Mouse (Mus musculus) CH12.LX (cell line): Measurements from ENCODE around the gene Lrrc39. TPM values are rescaled to one million over a fixed set of nuclear protein-coding genes. Genes with fewer than 3 reads are reported as not detected.

ENCODE experiments used
- DNase-seq: peaks from one replicate; pipeline ENCODE4 v3.0.0-alpha.2; 2013; ENCODE audit errors: extremely low read depth
- H3K27ac ChIP-seq: 2 replicates; pipeline ENCODE4 v1.5.1; 2012; ENCODE audit warnings: low read depth, mild to moderate bottlenecking, control low read depth, moderate library complexity; ENCODE audit not compliant: insufficient read depth
- H3K27me3 ChIP-seq: replicated peaks from 2 replicates; pipeline ENCODE3; 2012; ENCODE audit warnings: inconsistent platforms
- H3K36me3 ChIP-seq, 2 experiments: replicated peaks in 1 of 2; 2 replicates each; pipeline versions ENCODE3 to v1.6.1; 2012; ENCODE audit warnings: inconsistent platforms in 1 of 2, low read length in 1 of 2, mild to moderate bottlenecking in 1 of 2, mixed read lengths in 1 of 2, moderate library complexity in 1 of 2; ENCODE audit not compliant: control insufficient read depth in 1 of 2, insufficient read depth in 1 of 2
- H3K4me1 ChIP-seq, 2 experiments: 2 replicates each; pipeline ENCODE4 v1.6.1; 2012; ENCODE audit warnings: inconsistent platforms in 1 of 2, moderate library complexity in 1 of 2; ENCODE audit not compliant: insufficient read depth in 2 of 2, control insufficient read depth in 1 of 2
- H3K4me2 ChIP-seq: 2 replicates; pipeline ENCODE4 v1.6.1; 2012; ENCODE audit warnings: low read depth, mild to moderate bottlenecking, control low read depth; ENCODE audit not compliant: poor library complexity, insufficient read depth, severe bottlenecking
- H3K4me3 ChIP-seq, 3 experiments: fragments of 150-350 bp in 1 of 3; sonication (generic) in 1 of 3; replicated peaks in 1 of 3; 2 replicates each; pipeline versions ENCODE3 to v1.5.1; 2011 to 2012; ENCODE audit warnings: low read depth in 2 of 3, low read length in 2 of 3, mild to moderate bottlenecking in 2 of 3, moderate library complexity in 2 of 3, control low read depth in 1 of 3, improper control_type of control experiment in 1 of 3, inconsistent platforms in 1 of 3, mixed read lengths in 1 of 3; ENCODE audit not compliant: poor library complexity in 1 of 3
- H3K79me2 ChIP-seq: replicated peaks from 2 replicates; pipeline ENCODE4 v1.6.1; 2012; ENCODE audit warnings: mild to moderate bottlenecking, moderate library complexity; ENCODE audit not compliant: control insufficient read depth, poor library complexity, insufficient read depth, severe bottlenecking; ENCODE audit errors: extremely low read depth
- H3K9ac ChIP-seq: 2 replicates; pipeline ENCODE4 v1.6.1; 2012; ENCODE audit warnings: low read depth, mild to moderate bottlenecking, control low read depth, moderate library complexity; ENCODE audit not compliant: insufficient read depth
- H3K9me3 ChIP-seq: replicated peaks from 2 replicates; pipeline ENCODE3; 2012; ENCODE audit warnings: low read length, inconsistent platforms, mixed read lengths
- CHD1 ChIP-seq: IDR thresholded peaks from 2 replicates; pipeline ENCODE4 v1.6.1; 2012; ENCODE audit warnings: low read depth, low read length, improper control_type of control experiment, inconsistent platforms
- CHD2 ChIP-seq: IDR thresholded peaks from 2 replicates; pipeline ENCODE4 v1.6.1; 2011; ENCODE audit warnings: low read length, improper control_type of control experiment
- CTCF ChIP-seq, 2 experiments: IDR thresholded peaks in 1 of 2; conservative IDR thresholded peaks in 1 of 2; 2 replicates each; pipeline ENCODE4 v1.5.1; 2011 to 2012; ENCODE audit warnings: low read depth in 2 of 2, low read length in 2 of 2, improper control_type of control experiment in 1 of 2, inconsistent platforms in 1 of 2, mild to moderate bottlenecking in 1 of 2, moderate library complexity in 1 of 2
- E2F4 ChIP-seq: IDR thresholded peaks from 2 replicates; pipeline ENCODE4 v1.6.1; 2011; ENCODE audit warnings: low read depth, low read length, improper control_type of control experiment; ENCODE audit not compliant: insufficient replicate concordance
- EP300 ChIP-seq: IDR thresholded peaks from 2 replicates; pipeline ENCODE4 v1.6.1; 2011; ENCODE audit warnings: low read length, improper control_type of control experiment
- ETS1 ChIP-seq: conservative IDR thresholded peaks from 2 replicates; pipeline ENCODE4 v1.6.1; 2012; ENCODE audit warnings: low read depth, mild to moderate bottlenecking, inconsistent platforms, low read length, improper control_type of control experiment, moderate library complexity
- IRF4 ChIP-seq: IDR thresholded peaks from 2 replicates; pipeline ENCODE4 v1.6.1; 2014; ENCODE audit warnings: low read depth, mild to moderate bottlenecking, inconsistent platforms, low read length, improper control_type of control experiment
- KAT2A ChIP-seq: IDR thresholded peaks from 2 replicates; pipeline ENCODE4 v1.6.1; 2012; ENCODE audit warnings: low read length, improper control_type of control experiment, inconsistent platforms; ENCODE audit not compliant: insufficient replicate concordance
- MAZ ChIP-seq: IDR thresholded peaks from 2 replicates; pipeline ENCODE4 v1.6.1; 2012; ENCODE audit warnings: low read depth, mild to moderate bottlenecking, inconsistent platforms, low read length, improper control_type of control experiment, moderate library complexity
- MEF2A ChIP-seq: IDR thresholded peaks from 2 replicates; pipeline ENCODE4 v1.6.1; 2014; ENCODE audit warnings: low read depth, mild to moderate bottlenecking, inconsistent platforms, low read length, improper control_type of control experiment, borderline replicate concordance
- MXI1 ChIP-seq: IDR thresholded peaks from 2 replicates; pipeline ENCODE4 v1.6.1; 2011; ENCODE audit warnings: mild to moderate bottlenecking, low read depth, low read length, improper control_type of control experiment
- NRF1 ChIP-seq: IDR thresholded peaks from 2 replicates; pipeline ENCODE4 v1.6.1; 2014; ENCODE audit warnings: low read depth, mild to moderate bottlenecking, inconsistent platforms, low read length, improper control_type of control experiment, moderate library complexity
- POLR2A ChIP-seq: IDR thresholded peaks from 2 replicates; pipeline ENCODE4 v1.6.1; 2011; ENCODE audit warnings: low read depth, mild to moderate bottlenecking, improper control_type of control experiment, low read length
- TCF12 ChIP-seq: IDR thresholded peaks from 2 replicates; pipeline ENCODE4 v1.6.1; 2014; ENCODE audit warnings: low read depth, mild to moderate bottlenecking, inconsistent platforms, low read length, improper control_type of control experiment
- USF1 ChIP-seq: IDR thresholded peaks from 2 replicates; pipeline ENCODE4 v1.6.1; 2014; ENCODE audit warnings: low read depth, mild to moderate bottlenecking, inconsistent platforms, low read length, improper control_type of control experiment
- USF2 ChIP-seq: conservative IDR thresholded peaks from 2 replicates; pipeline ENCODE4 v1.6.1; 2011; ENCODE audit warnings: low read depth, low read length, improper control_type of control experiment
- ZC3H11A ChIP-seq: IDR thresholded peaks from 2 replicates; pipeline ENCODE4 v1.6.1; 2012; ENCODE audit warnings: low read depth, mild to moderate bottlenecking, inconsistent platforms, low read length, improper control_type of control experiment
- ZMIZ1 ChIP-seq: IDR thresholded peaks from 2 replicates; pipeline ENCODE4 v1.6.1; 2012; ENCODE audit warnings: low read depth, mild to moderate bottlenecking, inconsistent platforms, low read length, improper control_type of control experiment
- dilution Hi-C: fragments of 300-500 bp; cut with MboI; formaldehyde crosslinking; loops from 2 replicates; pipeline ENCODE4 v1.14.3; 2020; ENCODE audit warnings: low sequenced_read_pairs; ENCODE audit not compliant: extremely low pct_unique_long_range_greater_than_20kb, extremely low pct_ligation_motif_present
- in situ Hi-C: fragments of 300-500 bp; cut with MboI; formaldehyde crosslinking; loops from 3 replicates; pipeline ENCODE4 v1.14.3; 2019; ENCODE audit warnings: low sequenced_read_pairs, low pct_ligation_motif_present, low pct_unique_long_range_greater_than_20kb, mixed read lengths
- polyA plus RNA-seq: library from polyadenylated mRNA; unstranded; fragments of >175 nt; gene quantifications from 2 replicates; pipeline ENCODE4 v1.2.1, GENCODE M21; 2012; ENCODE audit warnings: low read depth; ENCODE audit not compliant: insufficient read length
- total RNA-seq, 2 experiments: library from RNA; depleted of rRNA; stranded (reverse); fragments of 300-350 nt in 1 of 2; fragments of >200 nt in 1 of 2; gene quantifications; 2 replicates each; pipeline ENCODE4 v1.2.3; 2012 to 2014

Gene Lrrc39
- total and polyA plus RNA-seq, 3 experiments = 0.42 to 0.69 TPM; not detected in 1

DNA sequence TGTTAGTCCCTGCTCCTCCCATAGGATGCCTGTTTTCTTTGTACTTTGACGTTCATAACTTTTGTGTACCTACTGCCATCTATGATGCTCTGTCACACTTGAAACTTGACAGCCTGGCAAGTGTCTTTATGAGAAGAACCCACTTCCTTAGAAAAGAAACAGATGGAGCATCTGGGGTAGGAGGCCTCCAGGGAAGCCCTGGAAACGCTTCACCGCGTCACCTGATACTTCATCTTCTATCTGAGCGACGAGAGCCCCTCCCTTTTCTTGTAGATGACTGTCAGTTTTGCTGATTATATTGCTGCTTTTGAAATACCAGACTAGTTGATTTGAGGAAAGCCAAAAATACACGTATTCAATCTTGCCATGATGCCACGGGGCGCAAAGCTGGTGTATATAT, 41.8 kb downstream of the Lrrc39 start:
- in situ Hi-C loops (no loop called here), dilution Hi-C loops (no loop called here)
- peaks cover 0 to 5% of the 10 kb centered on the region in 2 experiments; a peak in 1 of 4 replicates for H3K4me1 ChIP-seq
- DNase-seq = no peak
- H3K4me2 ChIP-seq = no peak overlapping the region
- TF ChIP-seq MXI1 (no peak), ETS1 (no peak), NRF1 (no peak), MAZ (no peak), ZC3H11A (no peak), USF1 (no peak), ZMIZ1 (no peak), TCF12 (no peak), CHD1 (no peak), POLR2A (no peak)
- H3K9ac ChIP-seq = no peak overlapping the region
- H3K27ac ChIP-seq = no peak overlapping the region
- H3K36me3 ChIP-seq = peaks cover 15 to 53% of the 10 kb centered on the region in 2 experiments
- no peak overlapping the region for H3K4me3 ChIP-seq
- H3K9me3 ChIP-seq = no peaks in the 10 kb centered on the region
- H3K27me3 ChIP-seq = no peaks in the 10 kb centered on the region
- H3K79me2 ChIP-seq = peaks cover 4% of the 10 kb centered on the region; the same call in 1 of the 2 replicates

DNA sequence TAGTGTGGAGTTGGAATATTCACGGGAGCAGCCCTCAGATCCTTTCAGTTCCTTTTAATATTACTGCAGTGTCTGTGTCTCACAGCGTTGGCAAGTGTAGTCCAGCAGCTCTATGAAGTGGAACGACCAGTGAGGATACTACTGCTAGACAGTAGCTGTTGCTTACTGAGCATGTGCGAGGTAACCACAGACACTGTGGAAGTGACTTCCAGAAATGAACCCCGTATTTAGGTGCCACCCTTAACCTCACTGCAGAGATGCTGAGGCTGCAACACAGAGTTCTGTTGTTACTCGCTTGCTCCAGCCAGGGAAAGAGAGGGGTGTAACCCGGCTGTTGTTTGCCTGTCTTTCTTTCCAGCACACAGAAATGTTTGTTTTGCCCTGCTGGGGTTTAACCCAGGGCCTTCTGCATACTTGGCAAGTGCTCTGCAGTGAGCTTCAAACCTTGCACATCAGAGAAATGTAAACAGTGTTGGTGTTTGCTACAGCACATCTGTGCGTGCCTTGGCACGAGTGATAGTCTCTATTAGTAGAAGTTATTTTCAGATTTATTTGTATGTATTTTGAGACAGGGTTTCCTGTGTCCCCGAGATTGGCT, 51.6 kb downstream of the Lrrc39 start, which contains the start of gene Trmt13:
Gene Trmt13, minus strand, starts transcription at position 293 of the 598 bp plus-strand sequence.
- TF ChIP-seq TCF12 = no peak
- TF ChIP-seq MAZ = no peak
- no peak for TF ChIP-seq KAT2A
- no peak for TF ChIP-seq ZC3H11A
- TF ChIP-seq E2F4 = no peak
- TF ChIP-seq IRF4 = no peak
- TF ChIP-seq USF2 = no peak
- TF ChIP-seq CHD2 = no peak
- TF ChIP-seq EP300 = no peak
- TF ChIP-seq CTCF (conservative IDR thresholded peaks at IDR 0.05 in 1 of 2, IDR thresholded peaks at IDR 0.05 in 1 of 2; ENCODE audit: low read depth in 2 of 2, low read length in 2 of 2) = no peak
- no peak for TF ChIP-seq MEF2A
- no peaks in the 10 kb centered on the region for H3K9me3 ChIP-seq
- H3K4me3 ChIP-seq = no peak within 1 kb of the TSS
- H3K9ac ChIP-seq = no peak within 1 kb of the TSS
- dilution Hi-C loops (no loop called here), in situ Hi-C loops (no loop called here)
- H3K27me3 ChIP-seq = no peaks in the 10 kb centered on the region
- no peaks in the 10 kb centered on the region for H3K4me1 ChIP-seq
- H3K4me2 ChIP-seq = no peak within 1 kb of the TSS
- DNase-seq = no peak
- H3K36me3 ChIP-seq = peaks cover 35 to 71% of the 10 kb centered on the region in 2 experiments
- H3K27ac ChIP-seq = no peak within 1 kb of the TSS
- no peaks in the 10 kb centered on the region for H3K79me2 ChIP-seq
